Comparison of ENCODE assay signal across 8 mouse cellular contexts in the genomic region with DNA sequence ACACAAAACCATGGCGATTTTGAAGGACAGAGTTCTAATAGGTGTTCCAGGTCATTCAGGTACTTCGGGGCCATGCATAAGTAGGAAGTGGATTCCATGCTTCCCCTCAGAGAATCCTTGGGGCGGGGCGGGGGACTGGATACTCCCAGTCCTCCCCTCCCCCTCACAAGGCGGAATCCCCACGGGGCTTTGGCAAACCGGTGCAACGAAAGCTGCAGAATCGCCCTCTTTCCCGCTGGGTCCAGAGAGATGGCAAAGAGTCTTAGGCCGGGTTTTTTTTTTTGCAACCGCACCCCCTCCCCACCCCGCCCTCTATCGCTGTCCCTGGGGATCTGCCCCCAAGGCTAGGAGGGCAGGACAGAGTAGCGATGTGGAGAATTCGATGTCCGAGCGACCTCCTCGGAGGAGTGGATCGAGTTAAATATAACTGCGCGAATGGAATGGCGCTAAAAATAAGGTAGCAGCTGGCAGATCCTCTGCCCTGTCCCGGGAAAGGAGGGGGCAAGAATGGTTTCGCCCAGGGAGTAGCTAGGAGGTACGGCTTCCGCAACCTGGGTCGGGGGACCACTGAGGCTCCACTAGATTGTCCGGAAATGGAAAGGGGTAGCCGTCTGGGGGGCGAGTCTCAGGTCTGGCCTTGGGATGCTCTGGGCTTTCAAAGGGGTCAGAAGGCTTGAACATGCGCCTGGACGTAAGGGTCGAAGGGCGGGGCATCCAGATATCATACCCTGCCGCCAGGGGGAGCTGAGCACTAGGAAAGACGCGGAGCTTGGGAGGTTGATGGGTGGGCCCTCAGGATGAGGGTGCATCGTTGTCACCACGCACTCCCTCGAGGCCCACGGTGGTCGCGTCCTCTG. TPM values are rescaled to one million over a fixed set of nuclear protein-coding genes. Genes with fewer than 3 reads are reported as not detected.
A peak's percentile ranks its signal among the peaks of the same experiment; 100 is the strongest.
DNase-seq lines count a peak whose midpoint lies in the region; ATAC-seq and TF ChIP-seq lines count a peak whose summit lies in the region.

No protein-coding gene starts in this region.

- H3K27me3 ChIP-seq in kidney, embryonic 14.5 days (ENCODE audit: control insufficient read depth, insufficient read depth, low read length) = peaks cover 82% of the 10 kb centered on the region
- H3K27me3 ChIP-seq in limb, embryonic 14.5 days (ENCODE audit: control insufficient read depth, insufficient read depth, low read length) = peaks cover 78% of the 10 kb centered on the region
- peaks cover 74% of the 10 kb centered on the region for H3K27me3 ChIP-seq in stomach, embryonic 16.5 days (ENCODE audit: control insufficient read depth, insufficient read depth, low read length)

- H3K9ac ChIP-seq in kidney, embryonic 14.5 days (ENCODE audit: low read depth, low read length) = no peak overlapping the region
- H3K9ac ChIP-seq in limb, embryonic 14.5 days (ENCODE audit: low read depth, low read length, severe bottlenecking) = no peak overlapping the region
- no peak overlapping the region for H3K9ac ChIP-seq in stomach, embryonic 16.5 days (ENCODE audit: low read length)

- 4% methylated on average over 44 of the region's 44 CpGs for WGBS in kidney, embryonic 14.5 days
- 2% methylated on average over 44 of the region's 44 CpGs for WGBS in limb, embryonic 14.5 days
- 2% methylated on average over 44 of the region's 44 CpGs for WGBS in stomach, embryonic 16.5 days

- H3K4me3 ChIP-seq in kidney, embryonic 14.5 days (ENCODE audit: low read length) = no peak overlapping the region
- peak overlapping the region; percentile 31; the same call in 1 of the 2 replicates for H3K4me3 ChIP-seq in limb, embryonic 14.5 days (replicated peaks; ENCODE audit: low read length)
- no peak overlapping the region for H3K4me3 ChIP-seq in stomach, embryonic 16.5 days (replicated peaks; ENCODE audit: low read length)

- no peaks in the 10 kb centered on the region for H3K36me3 ChIP-seq in kidney, embryonic 14.5 days (ENCODE audit: control insufficient read depth, insufficient read depth, low read length)
- H3K36me3 ChIP-seq in limb, embryonic 14.5 days (ENCODE audit: control insufficient read depth, insufficient read depth, low read length) = no peaks in the 10 kb centered on the region
- H3K36me3 ChIP-seq in stomach, embryonic 16.5 days (ENCODE audit: control insufficient read depth, insufficient read depth, low read length) = no peaks in the 10 kb centered on the region

- peak; percentile 16; the same call in 1 of the 2 replicates for ATAC-seq in kidney, embryonic 14.5 days (ENCODE audit: low FRiP score, low TSS enrichment)
- 0 out of 2 replicates have a peak, but pooled peaks have one; percentile 30 for ATAC-seq in common myeloid progenitor, adult 5-6 weeks (replicated peaks; ENCODE audit: low read depth, poor library complexity, severe bottlenecking)
- ATAC-seq in granulocyte monocyte progenitor cell, adult 5-6 weeks (replicated peaks; ENCODE audit: poor library complexity, severe bottlenecking) = peak; percentile 36
- peak; percentile 58 for ATAC-seq in limb, embryonic 14.5 days (ENCODE audit: low FRiP score, low read depth)
- peak; percentile 59 for ATAC-seq in stomach, embryonic 16.5 days (ENCODE audit: insufficient read depth, low FRiP score)

- H3K9me3 ChIP-seq in kidney, embryonic 14.5 days (ENCODE audit: control insufficient read depth, low read length) = no peaks in the 10 kb centered on the region
- no peaks in the 10 kb centered on the region for H3K9me3 ChIP-seq in limb, embryonic 14.5 days (ENCODE audit: control insufficient read depth, low read length)
- H3K9me3 ChIP-seq in stomach, embryonic 16.5 days (replicated peaks; ENCODE audit: control insufficient read depth, low read length) = no peaks in the 10 kb centered on the region

- no peak overlapping the region for H3K27ac ChIP-seq in kidney, embryonic 14.5 days (ENCODE audit: low read depth, low read length)
- H3K27ac ChIP-seq in limb, embryonic 14.5 days (replicated peaks; ENCODE audit: low read depth, low read length) = no peak overlapping the region
- H3K27ac ChIP-seq in stomach, embryonic 16.5 days (ENCODE audit: low read length) = no peak overlapping the region

- TF ChIP-seq POLR2A in limb, embryonic 14.5 days (IDR thresholded peaks at IDR 0.05; ENCODE audit: borderline replicate concordance, extremely low read depth, insufficient read depth, insufficient read length) = no peak

- H3K4me2 ChIP-seq in kidney, embryonic 14.5 days (replicated peaks; ENCODE audit: low read depth, low read length) = no peak overlapping the region; the same call in 1 of the 2 replicates
- no peak overlapping the region for H3K4me2 ChIP-seq in limb, embryonic 14.5 days (replicated peaks; ENCODE audit: low read depth, low read length, severe bottlenecking)
- H3K4me2 ChIP-seq in stomach, embryonic 16.5 days (ENCODE audit: low read depth, low read length) = peak overlapping the region; percentile 30; the same call in 1 of the 2 replicates

- DNase-seq in kidney, adult 8-10 months = no peak
- DNase-seq in limb, embryonic 14.5 days (ENCODE audit: low spot score) = no peak
- no peak for DNase-seq in layer of hippocampus, adult 9-11 months
- no peak for DNase-seq in lung, postnatal 10 days

- peaks cover 8% of the 10 kb centered on the region; the same call in 1 of the 2 replicates for H3K4me1 ChIP-seq in kidney, embryonic 14.5 days (ENCODE audit: control insufficient read depth, insufficient read depth, low read length)
- H3K4me1 ChIP-seq in limb, embryonic 14.5 days (ENCODE audit: control insufficient read depth, insufficient read depth, low read length) = peaks cover 5% of the 10 kb centered on the region; the same call in 1 of the 2 replicates
- H3K4me1 ChIP-seq in stomach, embryonic 16.5 days (ENCODE audit: control insufficient read depth, insufficient read depth, low read length) = peaks cover 5% of the 10 kb centered on the region; the same call in 1 of the 2 replicates

RNA-seq across cellular contexts. Expression of gene Foxd3, which starts 5.8 kb away (rescaled TPM):
- polyA plus RNA-seq in kidney, embryonic 14.5 days (2014; fragmentation: Nextera tagmentation; extraction: Ambion mirVana) = not detected in 2 replicates
- not detected in 2 replicates for total RNA-seq in common myeloid progenitor, adult 5-6 weeks (2017)
- not detected in 2 replicates for total RNA-seq in granulocyte monocyte progenitor cell, adult 5-6 weeks (2014; fragmentation: Nextera tagmentation)
- total RNA-seq in granulocyte monocyte progenitor cell, adult 5-6 weeks (2017) = not detected in 2 replicates
- 3.3 and 4.2 TPM in 2 replicates for polyA plus RNA-seq in limb, embryonic 14.5 days (2012; rRNA removed)
- 0.81 and 0.87 TPM in 2 replicates for polyA plus RNA-seq in limb, embryonic 14.5 days (2014; fragmentation: Nextera tagmentation; extraction: Ambion mirVana)
- 0.54 and 0.98 TPM in 2 replicates for polyA plus RNA-seq in stomach, embryonic 16.5 days (2015; fragmentation: Nextera tagmentation; extraction: Ambion mirVana)
